Comparison of ENCODE assay signal across 15 mouse cellular contexts in the genomic region with DNA sequence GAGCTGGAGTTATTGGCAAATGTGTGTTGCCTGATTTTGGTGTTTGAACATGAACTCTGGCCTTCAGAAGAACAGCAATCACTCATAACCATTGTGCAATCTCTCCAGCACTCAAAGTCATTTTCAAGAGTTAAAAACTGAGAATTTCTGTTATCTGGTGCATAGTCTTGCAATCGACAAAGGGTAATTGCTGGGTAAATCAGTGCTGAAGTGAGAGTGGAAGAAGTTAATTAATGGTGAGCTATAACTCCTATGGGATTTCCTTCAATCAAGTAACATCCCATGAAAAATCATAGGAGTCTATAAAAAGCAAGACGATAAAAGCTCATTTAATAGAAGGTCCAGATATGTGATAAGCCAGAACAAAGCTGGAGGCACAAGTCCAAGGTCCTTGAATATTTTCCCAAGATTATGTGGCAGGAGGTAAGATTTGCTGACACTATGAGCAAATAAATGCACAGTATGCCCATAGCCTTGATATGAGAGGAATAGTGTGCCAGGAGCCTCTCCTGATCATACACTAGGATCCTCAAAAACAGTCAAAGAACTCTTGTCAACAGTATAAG.
"Had no signal": no experiment of that assay in that cellular context is flagged by ENCODE, and none has a peak within 500 bp of the region (broad histone marks: within the 10 kb centered on the region; RNA-seq: fewer than 3 reads in every experiment).

No protein-coding gene starts in this region.

- H3K9ac ChIP-seq: neural tube, embryonic 15.5 days; stomach, embryonic 15.5 days had no signal

- H3K27me3 ChIP-seq: neural tube, embryonic 15.5 days; stomach, embryonic 15.5 days had no signal

- H3K36me3 ChIP-seq: neural tube, embryonic 15.5 days; stomach, embryonic 15.5 days had no signal

- H3K4me1 ChIP-seq: neural tube, embryonic 15.5 days; stomach, embryonic 15.5 days had no signal

- H3K27ac ChIP-seq: neural tube, embryonic 15.5 days; stomach, embryonic 15.5 days; stomach, postnatal 0 days had no signal

- H3K4me3 ChIP-seq: neural tube, embryonic 15.5 days; stomach, embryonic 15.5 days had no signal

- DNase-seq: retina, postnatal 1 day; right cerebral cortex, adult 18-20 months; right cerebral cortex, postnatal 14 days; right cerebral cortex, postnatal 25 days; right cerebral cortex, postnatal 4 days; spleen, adult 18-20 months; thymus, adult 18-20 months; thymus, adult 2 months; thymus, postnatal 14 days; thymus, postnatal 25 days; thymus, postnatal 36 days; thymus, postnatal 4 days had no signal

- H3K4me2 ChIP-seq: neural tube, embryonic 15.5 days; stomach, embryonic 15.5 days had no signal

- H3K9me3 ChIP-seq: neural tube, embryonic 15.5 days; stomach, embryonic 15.5 days had no signal
